Mouse (Mus musculus): ENCODE measurements at regions not wholly inside any gene's neighbourhood (a gene's known extent, or its start where the extent isn't known, plus 50 kb on each side); places are given as distances from the start of the nearest gene placed in this dataset.

GRCm38 (mm10) chr1:183504103-183504841 lies 86.3 kb downstream of the Hhipl2 start:
- TF ChIP-seq POLR2A (IDR thresholded peaks at IDR 0.05; ENCODE audit: insufficient read length, low read depth) = no peak
- no peak for TF ChIP-seq POLR2AphosphoS2 (IDR thresholded peaks at IDR 0.05; ENCODE audit: insufficient read length, low read depth)
